Mouse (Mus musculus) testis, adult 2 months (tissue): ENCODE results near the gene Tln2.

Experiments
- CTCF ChIP-seq: fragments of 200-500 bp; IDR thresholded peaks from 2 replicates; pipeline ENCODE4 v1.5.1; 2012; ENCODE audit warnings: low read depth, mild to moderate bottlenecking, inconsistent platforms, low read length, moderate library complexity; ENCODE audit not compliant: control insufficient read depth, insufficient read depth, insufficient replicate concordance
- POLR2A ChIP-seq: fragments of 200-500 bp; IDR thresholded peaks from 2 replicates; pipeline ENCODE4 v1.6.1; 2012; ENCODE audit warnings: low read depth, mild to moderate bottlenecking, inconsistent platforms, low read length, moderate library complexity; ENCODE audit not compliant: control insufficient read depth

- TF ChIP-seq CTCF (no peak), POLR2A (no peak)
These were observed 26.9 kb downstream of the Tln2 start for GRCm38 (mm10) chr9:67532631-67533030.
